In genomic region chr11:34149370-34149976, GRCm38 (mm10) we compare ENCODE assay signal across 8 mouse cellular contexts. TPM values are rescaled to one million over a fixed set of nuclear protein-coding genes. Genes with fewer than 3 reads are reported as not detected.
A peak's percentile ranks its signal among the peaks of the same experiment; 100 is the strongest.
DNase-seq lines count a peak whose midpoint lies in the region.

No protein-coding gene starts in this region.

- peak; percentile 3 for DNase-seq in adipocyte (ENCODE audit: low spot score)
- peak; percentile 97 to 98 for DNase-seq in cerebellum, postnatal 10 days
- DNase-seq in frontal cortex, postnatal 14 days (ENCODE audit: low spot score in 2 of 2): peak; percentile 67 to 84
- DNase-seq in induced T-regulatory cell, adult 2 months (ENCODE audit: low read depth): peak; percentile 69
- peak; percentile 56 to 74 for DNase-seq in left cerebral cortex, adult 8-10 months (ENCODE audit: low spot score in 2 of 2)
- DNase-seq in mesoderm, embryonic 11.5 days (ENCODE audit: low read depth, low spot score): peak; percentile 76
- peak; percentile 54 to 77 for DNase-seq in right cerebral cortex, postnatal 36 days (ENCODE audit: low spot score in 2 of 2)
- DNase-seq in yolk sac, embryonic 10.5 days (ENCODE audit: low spot score): peak; percentile 41

RNA-seq across cellular contexts. Expression of gene 4930469K13Rik, which starts 51.1 kb away (rescaled TPM):
- total RNA-seq in left cerebral cortex, adult 8-10 months (2022): not detected

RNA-seq across cellular contexts. Expression of gene Foxi1, which starts 58.4 kb away (rescaled TPM):
- under 1 TPM in 1 of 4 experiments, not detected in 3; 0.30 TPM for total RNA-seq in left cerebral cortex, adult 8-10 months (2022)

Comparison
In these comparisons a context has a peak if more than half of its experiments do, and no peak if none do; other contexts are left out.
1. Peak in every context shown above with its lines: DNase-seq.
2. DNase-seq: peak in every context shown above with its lines; median percentile 98 in cerebellum, postnatal 10 days; 76 in mesoderm, embryonic 11.5 days; 76 in frontal cortex, postnatal 14 days; 69 in induced T-regulatory cell, adult 2 months; 66 in right cerebral cortex, postnatal 36 days; 65 in left cerebral cortex, adult 8-10 months; 41 in yolk sac, embryonic 10.5 days; 3 in adipocyte.